Mouse (Mus musculus): ENCODE data around the gene Syt17. TPM values are rescaled to one million over a fixed set of nuclear protein-coding genes. Genes with fewer than 3 reads are reported as not detected.

Gene Syt17
- polyA plus RNA-seq, 1 experiment from 2014 or later, result 3.2 TPM

- H3K27me3 ChIP-seq, result no peaks in the 10 kb centered on the region
- no peak overlapping the region for H3K9ac ChIP-seq
- H3K4me2 ChIP-seq, result no peak overlapping the region
- H3K36me3 ChIP-seq (ENCODE audit: poor library complexity, severe bottlenecking), result no peaks in the 10 kb centered on the region
- H3K9me3 ChIP-seq (replicated peaks), result no peaks in the 10 kb centered on the region
- H3K27ac ChIP-seq, result peak overlapping the region; percentile 63
- ATAC-seq, result peak; percentile 78
- H3K4me3 ChIP-seq, result no peak overlapping the region
- 51% methylated on average over 3 of the region's 3 CpGs for WGBS
- H3K4me1 ChIP-seq, result peaks cover 22% of the 10 kb centered on the region; the same call in 1 of the 2 replicates
Observed at GRCm38 (mm10) chr7:118402576-118403022, 45.4 kb downstream of the Syt17 start.

- peaks cover 22% of the 10 kb centered on the region; the same call in 1 of the 2 replicates for H3K4me1 ChIP-seq
- no peaks in the 10 kb centered on the region for H3K9me3 ChIP-seq (replicated peaks)
- no peak overlapping the region for H3K4me3 ChIP-seq
- no peak overlapping the region for H3K4me2 ChIP-seq
- H3K27me3 ChIP-seq, result no peaks in the 10 kb centered on the region
- no peaks in the 10 kb centered on the region for H3K36me3 ChIP-seq (ENCODE audit: poor library complexity, severe bottlenecking)
- 66% methylated on average over 5 of the region's 5 CpGs for WGBS
- peak; percentile 16; the same call in 1 of the 2 replicates for ATAC-seq
- no peak overlapping the region for H3K9ac ChIP-seq
- H3K27ac ChIP-seq, result peak overlapping the region; percentile 45; the same call in 1 of the 2 replicates
Observed at GRCm38 (mm10) chr7:118401949-118402348, 46.1 kb downstream of the Syt17 start.

- H3K4me3 ChIP-seq, result no peak overlapping the region
- 87% methylated on average over 9 of the region's 9 CpGs for WGBS
- H3K36me3 ChIP-seq (ENCODE audit: poor library complexity, severe bottlenecking), result no peaks in the 10 kb centered on the region
- H3K27me3 ChIP-seq, result no peaks in the 10 kb centered on the region
- no peak overlapping the region for H3K4me2 ChIP-seq
- H3K4me1 ChIP-seq, result peaks cover 13% of the 10 kb centered on the region; the same call in 1 of the 2 replicates
- no peak for ATAC-seq
- H3K9me3 ChIP-seq (replicated peaks), result no peaks in the 10 kb centered on the region
- H3K27ac ChIP-seq, result no peak overlapping the region
- no peak overlapping the region for H3K9ac ChIP-seq
Observed at GRCm38 (mm10) chr7:118399764-118400163, 48.3 kb downstream of the Syt17 start.

GRCm38 (mm10) chr7:118390705-118391104 lies 57.3 kb downstream of the Syt17 start:
- Histone ChIP-seq H3K27ac (no peak overlapping the region), H3K27me3 (no peaks in the 10 kb centered on the region), H3K36me3 (ENCODE audit: poor library complexity, severe bottlenecking) (no peaks in the 10 kb centered on the region), H3K9ac (no peak overlapping the region), H3K4me1 (no peaks in the 10 kb centered on the region), H3K4me3 (no peak overlapping the region), H3K9me3 (replicated peaks) (no peaks in the 10 kb centered on the region), H3K4me2 (no peak overlapping the region)
- 88% methylated on average over 5 of the region's 5 CpGs for WGBS
- ATAC-seq, result no peak

GRCm38 (mm10) chr7:118380996-118381395 lies 67.0 kb downstream of the Syt17 start:
- ATAC-seq, result no peak
- Histone ChIP-seq H3K27me3 (no peaks in the 10 kb centered on the region), H3K4me3 (no peak overlapping the region), H3K4me1 (peaks cover 5% of the 10 kb centered on the region; the same call in 1 of the 2 replicates), H3K27ac (no peak overlapping the region), H3K9me3 (replicated peaks) (no peaks in the 10 kb centered on the region), H3K36me3 (ENCODE audit: poor library complexity, severe bottlenecking) (no peaks in the 10 kb centered on the region), H3K4me2 (no peak overlapping the region), H3K9ac (no peak overlapping the region)
- WGBS, result 89% methylated on average over 5 of the region's 5 CpGs

GRCm38 (mm10) chr7:118380056-118380455 lies 68.0 kb downstream of the Syt17 start:
- Histone ChIP-seq H3K36me3 (ENCODE audit: poor library complexity, severe bottlenecking) (no peaks in the 10 kb centered on the region), H3K4me2 (no peak overlapping the region), H3K9me3 (replicated peaks) (no peaks in the 10 kb centered on the region), H3K27me3 (no peaks in the 10 kb centered on the region), H3K4me3 (no peak overlapping the region), H3K9ac (no peak overlapping the region), H3K27ac (no peak overlapping the region), H3K4me1 (peaks cover 5% of the 10 kb centered on the region; the same call in 1 of the 2 replicates)
- no peak for ATAC-seq
- WGBS, result 91% methylated on average over 3 of the region's 3 CpGs

- Histone ChIP-seq H3K4me3 (no peak overlapping the region), H3K4me1 (no peaks in the 10 kb centered on the region), H3K27ac (no peak overlapping the region), H3K36me3 (ENCODE audit: poor library complexity, severe bottlenecking) (no peaks in the 10 kb centered on the region), H3K4me2 (no peak overlapping the region), H3K9me3 (replicated peaks) (no peaks in the 10 kb centered on the region), H3K27me3 (no peaks in the 10 kb centered on the region), H3K9ac (no peak overlapping the region)
- 94% methylated on average over 4 of the region's 4 CpGs for WGBS
- ATAC-seq, result no peak
Observed at GRCm38 (mm10) chr7:118376590-118376989, 71.4 kb downstream of the Syt17 start.

GRCm38 (mm10) chr7:118375341-118375740 lies 72.7 kb downstream of the Syt17 start:
- Histone ChIP-seq H3K36me3 (ENCODE audit: poor library complexity, severe bottlenecking) (no peaks in the 10 kb centered on the region), H3K9ac (no peak overlapping the region), H3K9me3 (replicated peaks) (no peaks in the 10 kb centered on the region), H3K4me3 (no peak overlapping the region), H3K4me1 (no peaks in the 10 kb centered on the region), H3K4me2 (no peak overlapping the region), H3K27me3 (no peaks in the 10 kb centered on the region), H3K27ac (no peak overlapping the region)
- ATAC-seq, result no peak
- WGBS, result 90% methylated on average over 3 of the region's 3 CpGs

GRCm38 (mm10) chr7:118371361-118371760 lies 76.7 kb downstream of the Syt17 start:
- Histone ChIP-seq H3K4me1 (no peaks in the 10 kb centered on the region), H3K9me3 (replicated peaks) (no peaks in the 10 kb centered on the region), H3K4me3 (no peak overlapping the region), H3K27ac (no peak overlapping the region), H3K27me3 (no peaks in the 10 kb centered on the region), H3K9ac (no peak overlapping the region), H3K4me2 (no peak overlapping the region), H3K36me3 (ENCODE audit: poor library complexity, severe bottlenecking) (no peaks in the 10 kb centered on the region)
- WGBS, result 94% methylated on average over 5 of the region's 5 CpGs
- no peak for ATAC-seq

GRCm38 (mm10) chr7:118369705-118370104 lies 78.3 kb downstream of the Syt17 start:
- Histone ChIP-seq H3K9ac (no peak overlapping the region), H3K36me3 (ENCODE audit: poor library complexity, severe bottlenecking) (no peaks in the 10 kb centered on the region), H3K27ac (no peak overlapping the region), H3K9me3 (replicated peaks) (no peaks in the 10 kb centered on the region), H3K27me3 (no peaks in the 10 kb centered on the region), H3K4me1 (peaks cover 2% of the 10 kb centered on the region; the same call in 1 of the 2 replicates), H3K4me2 (no peak overlapping the region), H3K4me3 (no peak overlapping the region)
- 72% methylated on average over 2 of the region's 2 CpGs for WGBS
- ATAC-seq, result no peak

- Histone ChIP-seq H3K4me3 (no peak overlapping the region), H3K4me1 (peaks cover 8% of the 10 kb centered on the region; the same call in 1 of the 2 replicates), H3K36me3 (ENCODE audit: poor library complexity, severe bottlenecking) (no peaks in the 10 kb centered on the region), H3K9ac (no peak overlapping the region), H3K27ac (no peak overlapping the region), H3K27me3 (no peaks in the 10 kb centered on the region), H3K4me2 (no peak overlapping the region), H3K9me3 (replicated peaks) (no peaks in the 10 kb centered on the region)
- 84% methylated on average over 3 of the region's 3 CpGs for WGBS
- ATAC-seq, result no peak
Observed at GRCm38 (mm10) chr7:118365902-118366301, 82.1 kb downstream of the Syt17 start.

- ATAC-seq, result no peak
- Histone ChIP-seq H3K27ac (no peak overlapping the region), H3K9ac (no peak overlapping the region), H3K4me2 (no peak overlapping the region), H3K9me3 (replicated peaks) (no peaks in the 10 kb centered on the region), H3K4me3 (no peak overlapping the region), H3K36me3 (ENCODE audit: poor library complexity, severe bottlenecking) (no peaks in the 10 kb centered on the region), H3K27me3 (no peaks in the 10 kb centered on the region), H3K4me1 (peaks cover 8% of the 10 kb centered on the region; the same call in 1 of the 2 replicates)
- 82% methylated on average over 6 of the region's 6 CpGs for WGBS
Observed at GRCm38 (mm10) chr7:118365251-118365650, 82.8 kb downstream of the Syt17 start.
